Mouse (Mus musculus) embryonic fibroblast, embryonic 13.5 days (primary cell): ENCODE results near the gene Ddx19b. TPM values are rescaled to one million over a fixed set of nuclear protein-coding genes. Genes with fewer than 3 reads are reported as not detected.

Experiments
- H3K27ac ChIP-seq: 2 replicates; pipeline ENCODE4 v1.5.1; 2012; ENCODE audit warnings: low read length, control low read depth, inconsistent platforms; ENCODE audit not compliant: insufficient read depth
- H3K4me1 ChIP-seq: 2 replicates; pipeline ENCODE4 v1.6.1; 2011; ENCODE audit warnings: low read length; ENCODE audit not compliant: control insufficient read depth, insufficient read depth
- H3K4me3 ChIP-seq: 2 replicates; pipeline ENCODE4 v1.5.1; 2011; ENCODE audit warnings: mild to moderate bottlenecking, control low read depth, low read length; ENCODE audit not compliant: insufficient read depth
- CTCF ChIP-seq: IDR thresholded peaks from 2 replicates; pipeline ENCODE4 v1.5.1; 2011; ENCODE audit warnings: mild to moderate bottlenecking, control low read depth, low read length, moderate library complexity, borderline replicate concordance; ENCODE audit not compliant: insufficient read depth
- POLR2A ChIP-seq: IDR thresholded peaks from 2 replicates; pipeline ENCODE4 v1.6.1; 2011; ENCODE audit warnings: low read depth, mild to moderate bottlenecking, control low read depth, low read length, moderate library complexity
- polyA plus RNA-seq: library from polyadenylated mRNA; stranded (reverse); fragments of >200 nt; gene quantifications from 2 replicates; pipeline ENCODE4 v1.2.4, GENCODE M21; 2011; ENCODE audit warnings: low read depth; ENCODE audit not compliant: missing spikeins, insufficient read length

The Ddx19b gene
- polyA plus RNA-seq, 1 experiment: 7.8 TPM

- H3K27ac ChIP-seq: peak overlapping the region; percentile 81
- peak overlapping the region; percentile 58 for H3K4me3 ChIP-seq
- H3K4me1 ChIP-seq: peaks cover 13% of the 10 kb centered on the region
- TF ChIP-seq POLR2A (no peak), CTCF (no peak)
Observed at GRCm38 (mm10) chr8:111056691-111057293, 25.2 kb upstream of the Ddx19b start.

DNA sequence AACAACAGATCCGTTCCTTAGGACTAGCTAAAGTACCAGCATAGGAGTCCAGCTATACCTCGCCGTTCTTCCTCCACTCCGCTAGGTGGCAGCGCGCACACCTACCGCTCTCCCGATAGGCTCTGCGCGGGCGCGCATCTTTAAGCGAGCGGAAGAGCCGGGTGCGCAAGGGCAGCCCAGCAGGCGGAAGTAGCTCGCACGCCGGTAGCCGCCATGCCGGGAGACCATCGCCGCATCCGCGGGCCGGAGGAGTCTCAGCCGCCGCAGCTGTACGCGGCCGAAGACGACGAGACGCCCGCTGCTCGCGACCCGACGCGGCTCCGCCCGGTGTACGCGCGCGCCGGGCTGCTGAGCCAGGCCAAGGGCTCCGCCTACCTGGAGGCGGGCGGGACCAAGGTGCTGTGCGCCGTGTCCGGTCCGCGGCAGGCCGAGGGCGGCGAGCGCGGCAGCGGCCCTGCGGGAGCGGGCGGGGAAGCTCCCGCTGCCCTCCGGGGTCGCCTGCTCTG is 24.7 kb upstream of the Ddx19b start, which contains the start of gene Exosc6:
Gene Exosc6, plus strand, starts transcription at position 182 of the 506 bp plus-strand sequence.
- TF ChIP-seq CTCF (peak; percentile 89; the same call in 1 of the 2 replicates), POLR2A (peak; percentile 51; the same call in 1 of the 2 replicates)
- H3K4me3 ChIP-seq: peak within 1 kb of the TSS; percentile 58
- peaks cover 13% of the 10 kb centered on the region for H3K4me1 ChIP-seq
- H3K27ac ChIP-seq: peak within 1 kb of the TSS; percentile 81

DNA sequence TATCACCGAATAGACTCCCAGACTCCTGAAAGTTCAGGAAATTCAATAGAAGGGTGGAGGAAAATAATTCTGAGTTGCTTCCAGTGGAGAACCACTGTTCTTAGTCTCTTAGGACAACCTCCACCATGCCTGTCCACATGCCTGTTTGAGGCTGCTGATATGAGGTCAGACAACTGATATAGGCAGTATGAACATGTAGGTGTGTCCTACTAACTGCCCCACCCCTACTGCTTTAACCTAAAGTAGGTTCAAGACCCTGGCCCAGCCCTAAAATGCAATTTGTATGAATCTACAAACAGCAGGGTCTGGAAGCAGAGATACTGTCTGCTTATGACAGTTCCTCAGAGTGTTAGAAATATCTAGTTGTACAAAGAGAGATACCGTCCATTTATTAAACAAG is 24.1 kb upstream of the Ddx19b start:
- Histone ChIP-seq H3K4me3 (no peak overlapping the region; the same call in 1 of the 2 replicates), H3K27ac (no peak overlapping the region), H3K4me1 (peaks cover 13% of the 10 kb centered on the region)
- TF ChIP-seq POLR2A: no peak
- TF ChIP-seq CTCF: no peak

GRCm38 (mm10) chr8:111055031-111055634 is 23.6 kb upstream of the Ddx19b start:
- Histone ChIP-seq H3K4me3 (no peak overlapping the region), H3K27ac (peak overlapping the region; percentile 21; the same call in 1 of the 2 replicates), H3K4me1 (peaks cover 13% of the 10 kb centered on the region)
- TF ChIP-seq POLR2A: no peak
- TF ChIP-seq CTCF: no peak

DNA sequence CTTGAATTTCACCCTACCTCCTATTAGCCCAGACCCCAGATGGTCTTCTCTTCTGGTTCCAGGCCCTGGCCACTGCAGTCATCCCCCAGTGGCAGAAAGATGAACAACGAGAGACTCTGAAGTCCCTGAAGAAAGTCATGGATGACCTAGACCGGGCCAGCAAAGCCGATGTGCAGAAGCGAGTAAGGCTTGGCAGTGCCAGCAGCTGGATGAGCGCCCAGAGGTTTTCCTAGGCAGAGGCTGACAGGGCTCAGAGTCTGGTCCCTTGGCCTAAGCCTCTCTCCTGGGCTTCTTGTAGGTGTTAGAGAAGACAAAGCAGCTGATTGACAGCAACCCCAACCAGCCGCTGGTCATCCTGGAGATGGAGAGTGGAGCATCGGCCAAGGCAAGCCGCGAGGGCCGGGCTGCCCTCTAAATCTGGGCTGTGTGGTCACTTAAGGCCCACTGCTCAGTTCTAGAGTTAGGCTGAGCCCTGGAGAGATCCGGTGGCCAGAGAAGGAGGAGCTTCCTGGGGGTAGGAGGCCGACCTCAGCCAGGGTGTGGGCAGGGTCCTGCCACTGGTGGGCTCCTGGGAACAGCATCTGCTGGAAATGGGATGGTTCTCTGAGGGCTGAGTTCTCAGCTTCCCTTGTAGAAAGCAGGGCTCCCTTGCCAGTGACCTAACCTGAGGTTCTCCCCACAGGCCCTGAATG is 22.4 kb upstream of the Ddx19b start:
- no peak overlapping the region for H3K27ac ChIP-seq
- H3K4me3 ChIP-seq: no peak overlapping the region
- H3K4me1 ChIP-seq: peaks cover 11% of the 10 kb centered on the region
- TF ChIP-seq CTCF (no peak), POLR2A (no peak)

- Histone ChIP-seq H3K27ac (no peak overlapping the region), H3K4me3 (no peak overlapping the region), H3K4me1 (no peaks in the 10 kb centered on the region)
- TF ChIP-seq CTCF: no peak
- no peak for TF ChIP-seq POLR2A
Observed at GRCm38 (mm10) chr8:111049106-111049505, 17.6 kb upstream of the Ddx19b start.

GRCm38 (mm10) chr8:111048694-111049093 is 17.1 kb upstream of the Ddx19b start:
- no peak overlapping the region for H3K4me3 ChIP-seq
- H3K4me1 ChIP-seq: no peaks in the 10 kb centered on the region
- H3K27ac ChIP-seq: no peak overlapping the region
- TF ChIP-seq CTCF (no peak), POLR2A (no peak)

DNA sequence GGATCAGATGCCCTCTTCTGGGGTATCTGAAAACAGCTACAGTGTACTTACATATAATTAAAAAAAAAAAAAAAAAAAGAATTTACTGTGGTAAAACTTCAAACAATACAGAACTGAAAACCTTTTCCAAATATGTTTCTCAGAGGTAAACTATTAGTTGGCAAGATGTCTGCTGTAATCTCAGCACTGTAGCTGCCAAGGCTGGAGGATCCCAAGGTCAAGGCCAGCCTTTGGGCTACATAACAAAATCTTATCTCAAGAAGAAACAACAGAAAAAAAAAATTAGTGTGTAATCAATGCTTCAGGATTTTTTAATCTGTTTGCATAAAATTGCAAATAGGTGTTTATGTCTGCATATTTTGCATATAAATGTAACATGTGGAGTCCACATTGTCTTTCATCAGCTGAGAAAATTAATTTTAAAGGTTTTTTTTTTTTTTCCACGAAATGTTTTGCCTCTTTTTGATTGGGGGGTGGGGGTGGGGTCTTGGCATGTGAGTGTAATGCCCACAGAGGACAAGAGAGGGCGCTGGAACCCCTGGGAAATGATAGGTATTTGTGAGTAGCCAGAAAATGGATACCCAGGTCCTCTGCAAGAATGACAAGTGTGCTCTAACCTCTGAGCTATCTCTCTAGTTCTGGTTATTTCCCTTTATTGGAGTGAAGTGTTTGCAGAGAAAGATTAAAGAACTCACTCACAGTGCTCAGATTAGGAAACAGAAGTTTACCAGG is 12.6 kb upstream of the Ddx19b start:
- no peak overlapping the region for H3K27ac ChIP-seq
- no peaks in the 10 kb centered on the region for H3K4me1 ChIP-seq
- TF ChIP-seq CTCF (no peak), POLR2A (no peak)
- H3K4me3 ChIP-seq: no peak overlapping the region

- Histone ChIP-seq H3K4me1 (no peaks in the 10 kb centered on the region), H3K27ac (no peak overlapping the region), H3K4me3 (no peak overlapping the region)
- TF ChIP-seq CTCF: no peak
- no peak for TF ChIP-seq POLR2A
Observed at GRCm38 (mm10) chr8:111042546-111042945, 11.0 kb upstream of the Ddx19b start.
